Mouse (Mus musculus) stomach, postnatal 0 days (tissue): ENCODE measurements at regions not wholly inside any gene's neighbourhood (a gene's known extent, or its start where the extent isn't known, plus 50 kb on each side); places are given as distances from the start of the nearest gene placed in this dataset.

Experiments used
- ATAC-seq: fragments of 200-750 bp; cut with Nextera tagmentation; 2 replicates; pipeline ENCODE4 v1.8.0; 2017; ENCODE audit not compliant: low FRiP score, low TSS enrichment
- DNase-seq: peaks from one replicate; pipeline ENCODE4 v3.0.0-alpha.2; 2016; ENCODE audit warnings: low spot score
- H3K27ac ChIP-seq: fragments of 300-500 bp; sonication (generic); replicated peaks from 2 replicates; pipeline ENCODE4 v1.5.1; 2014; ENCODE audit warnings: mild to moderate bottlenecking, control low read depth
- H3K27me3 ChIP-seq: fragments of 300-500 bp; sonication (generic); 2 replicates; pipeline ENCODE4 v1.6.1; 2014; ENCODE audit warnings: low read length; ENCODE audit not compliant: control insufficient read depth, insufficient read depth
- H3K36me3 ChIP-seq: fragments of 300-500 bp; sonication (generic); 2 replicates; pipeline ENCODE4 v1.6.1; 2014; ENCODE audit warnings: low read length, mixed read lengths; ENCODE audit not compliant: control insufficient read depth, insufficient read depth
- H3K4me1 ChIP-seq: fragments of 300-500 bp; sonication (generic); replicated peaks from 2 replicates; pipeline ENCODE4 v1.6.1; 2014; ENCODE audit warnings: antibody characterized with exemption; ENCODE audit not compliant: control insufficient read depth, insufficient read depth
- H3K4me2 ChIP-seq: fragments of 300-500 bp; sonication (generic); replicated peaks from 2 replicates; pipeline ENCODE4 v1.6.1; 2014; ENCODE audit warnings: low read depth, mild to moderate bottlenecking, control low read depth, moderate library complexity
- H3K4me3 ChIP-seq: fragments of 300-500 bp; sonication (generic); 2 replicates; pipeline ENCODE4 v1.5.1; 2014; ENCODE audit warnings: low read depth, low read length, control low read depth
- H3K9ac ChIP-seq: fragments of 300-500 bp; sonication (generic); 2 replicates; pipeline ENCODE4 v1.6.1; 2014; ENCODE audit warnings: mild to moderate bottlenecking, low read length, control low read depth, mixed read lengths
- H3K9me3 ChIP-seq: fragments of 300-500 bp; sonication (generic); 2 replicates; pipeline ENCODE4 v1.6.1; 2016; ENCODE audit warnings: low read length; ENCODE audit not compliant: control insufficient read depth
- CTCF ChIP-seq: IDR thresholded peaks from 2 replicates; pipeline ENCODE4 v1.5.1; 2016; ENCODE audit warnings: antibody characterized with exemption, low read depth, mild to moderate bottlenecking, moderate library complexity
- EP300 ChIP-seq: optimal IDR thresholded peaks from 2 replicates; pipeline ENCODE3; 2016; ENCODE audit warnings: antibody characterized with exemption
- WGBS: fragments of 180-500 bp; shearing (Covaris S2); extraction: QIAGEN DNeasy Blood & Tissue Kit; methylation state at CpG from one replicate; pipeline ENCODE4 v1.1.7; 2014; 5-methylcytosine and 5-hydroxymethylcytosine counted together

- Histone ChIP-seq H3K36me3 (no peaks in the 10 kb centered on the region), H3K4me1 (no peaks in the 10 kb centered on the region), H3K4me2 (no peak overlapping the region), H3K27me3 (no peaks in the 10 kb centered on the region), H3K4me3 (no peak overlapping the region), H3K9me3 (no peaks in the 10 kb centered on the region), H3K27ac (no peak overlapping the region), H3K9ac (no peak overlapping the region)
- TF ChIP-seq CTCF (no peak), EP300 (no peak)
- no peak for ATAC-seq
- no peak for DNase-seq
These were observed 90.8 kb downstream of the Rpe65 start for GRCm38 (mm10) chr3:159689743-159690142.

GRCm38 (mm10) chr3:159724340-159725119, 114.9 kb upstream of the Wls start:
- Histone ChIP-seq H3K36me3 (no peaks in the 10 kb centered on the region), H3K9me3 (no peaks in the 10 kb centered on the region), H3K27me3 (no peaks in the 10 kb centered on the region), H3K4me1 (no peaks in the 10 kb centered on the region), H3K9ac (no peak overlapping the region), H3K4me2 (no peak overlapping the region), H3K27ac (no peak overlapping the region), H3K4me3 (no peak overlapping the region)
- DNase-seq (peak; percentile 19), ATAC-seq (peak; percentile 75; the same call in 1 of the 2 replicates)
- WGBS, result 34% methylated on average over 2 of the region's 2 CpGs
- TF ChIP-seq EP300, result no peak
- TF ChIP-seq CTCF, result peak; percentile 79

GRCm38 (mm10) chr3:159732201-159732600, 107.3 kb upstream of the Wls start:
- H3K9me3 ChIP-seq, result no peaks in the 10 kb centered on the region
- ATAC-seq (no peak), DNase-seq (no peak)
- 30% methylated on average over 1 of the region's 1 CpGs for WGBS
- H3K27me3 ChIP-seq, result no peaks in the 10 kb centered on the region
- H3K4me3 ChIP-seq, result no peak overlapping the region
- H3K27ac ChIP-seq, result no peak overlapping the region
- H3K4me2 ChIP-seq, result no peak overlapping the region
- TF ChIP-seq EP300 (no peak), CTCF (no peak)
- H3K36me3 ChIP-seq, result no peaks in the 10 kb centered on the region
- no peaks in the 10 kb centered on the region for H3K4me1 ChIP-seq
- H3K9ac ChIP-seq, result no peak overlapping the region

GRCm38 (mm10) chr3:159733141-159733540, 106.3 kb upstream of the Wls start:
- no peak overlapping the region for H3K27ac ChIP-seq
- no peak overlapping the region for H3K4me2 ChIP-seq
- no peak overlapping the region for H3K4me3 ChIP-seq
- no peaks in the 10 kb centered on the region for H3K9me3 ChIP-seq
- no peaks in the 10 kb centered on the region for H3K36me3 ChIP-seq
- no peak for ATAC-seq
- no peak for DNase-seq
- TF ChIP-seq EP300, result no peak
- TF ChIP-seq CTCF, result no peak
- H3K4me1 ChIP-seq, result no peaks in the 10 kb centered on the region
- H3K9ac ChIP-seq, result no peak overlapping the region
- no peaks in the 10 kb centered on the region for H3K27me3 ChIP-seq

- no peaks in the 10 kb centered on the region for H3K9me3 ChIP-seq
- no peaks in the 10 kb centered on the region for H3K27me3 ChIP-seq
- no peaks in the 10 kb centered on the region for H3K4me1 ChIP-seq
- 98% methylated on average over 1 of the region's 1 CpGs for WGBS
- no peaks in the 10 kb centered on the region for H3K36me3 ChIP-seq
- no peak overlapping the region for H3K4me3 ChIP-seq
- no peak for ATAC-seq
- H3K27ac ChIP-seq, result no peak overlapping the region
- H3K9ac ChIP-seq, result no peak overlapping the region
- H3K4me2 ChIP-seq, result no peak overlapping the region
- TF ChIP-seq CTCF (no peak), EP300 (no peak)
- no peak for DNase-seq
These were observed 104.9 kb upstream of the Wls start for GRCm38 (mm10) chr3:159734547-159734946.

GRCm38 (mm10) chr3:159736070-159736469, 103.4 kb upstream of the Wls start:
- H3K4me2 ChIP-seq, result no peak overlapping the region
- H3K27ac ChIP-seq, result no peak overlapping the region
- H3K9me3 ChIP-seq, result no peaks in the 10 kb centered on the region
- no peak for ATAC-seq
- no peak overlapping the region for H3K4me3 ChIP-seq
- no peak for DNase-seq
- no peak for TF ChIP-seq CTCF
- TF ChIP-seq EP300, result no peak
- no peaks in the 10 kb centered on the region for H3K4me1 ChIP-seq
- no peak overlapping the region for H3K9ac ChIP-seq
- no peaks in the 10 kb centered on the region for H3K27me3 ChIP-seq
- WGBS, result 55% methylated on average over 1 of the region's 1 CpGs
- no peaks in the 10 kb centered on the region for H3K36me3 ChIP-seq
